Mouse (Mus musculus) CH12.LX (cell line): Measurements from ENCODE around the gene Gm13276.
"Not testable (repeated sequence)": the region's sequence is repeated elsewhere in the genome, so short reads cannot be mapped to it uniquely, and the experiment has no call there.

Experiments used
- CTCF ChIP-seq, 2 experiments: IDR thresholded peaks in 1 of 2; conservative IDR thresholded peaks in 1 of 2; 2 replicates each; pipeline ENCODE4 v1.5.1; 2011 to 2012; ENCODE audit warnings: low read depth in 2 of 2, low read length in 2 of 2, improper control_type of control experiment in 1 of 2, inconsistent platforms in 1 of 2, mild to moderate bottlenecking in 1 of 2, moderate library complexity in 1 of 2
- ELF1 ChIP-seq: IDR thresholded peaks from 2 replicates; pipeline ENCODE4 v1.6.1; 2014; ENCODE audit warnings: low read depth, mild to moderate bottlenecking, inconsistent platforms, low read length, improper control_type of control experiment
- MAX ChIP-seq: IDR thresholded peaks from 2 replicates; pipeline ENCODE4 v1.6.1; 2011; ENCODE audit warnings: low read length, improper control_type of control experiment
- POLR2A ChIP-seq: IDR thresholded peaks from 2 replicates; pipeline ENCODE4 v1.6.1; 2011; ENCODE audit warnings: low read depth, mild to moderate bottlenecking, improper control_type of control experiment, low read length
- TCF12 ChIP-seq: IDR thresholded peaks from 2 replicates; pipeline ENCODE4 v1.6.1; 2014; ENCODE audit warnings: low read depth, mild to moderate bottlenecking, inconsistent platforms, low read length, improper control_type of control experiment
- USF1 ChIP-seq: IDR thresholded peaks from 2 replicates; pipeline ENCODE4 v1.6.1; 2014; ENCODE audit warnings: low read depth, mild to moderate bottlenecking, inconsistent platforms, low read length, improper control_type of control experiment
- USF2 ChIP-seq: conservative IDR thresholded peaks from 2 replicates; pipeline ENCODE4 v1.6.1; 2011; ENCODE audit warnings: low read depth, low read length, improper control_type of control experiment
- ZMIZ1 ChIP-seq: IDR thresholded peaks from 2 replicates; pipeline ENCODE4 v1.6.1; 2012; ENCODE audit warnings: low read depth, mild to moderate bottlenecking, inconsistent platforms, low read length, improper control_type of control experiment

DNA sequence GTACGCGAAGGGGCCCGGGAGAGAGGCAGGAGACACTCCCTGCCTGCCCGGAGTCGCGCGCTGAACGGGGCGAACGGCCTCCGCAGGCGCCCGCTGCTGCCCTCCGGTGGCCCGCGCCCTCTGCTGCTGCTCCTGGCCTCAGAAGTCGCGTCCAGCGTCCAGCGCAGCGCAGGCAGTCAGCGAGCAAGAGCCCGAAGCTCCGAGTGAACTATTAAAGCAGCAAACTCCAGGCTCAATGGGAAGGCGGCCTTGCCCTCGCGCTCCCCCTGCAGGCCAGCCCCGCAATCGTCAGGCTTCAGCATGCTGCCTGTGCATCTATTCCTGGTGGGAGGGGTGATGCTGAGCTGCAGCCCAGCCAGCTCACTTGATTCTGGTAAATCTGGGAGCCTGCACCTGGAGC lies 8.9 kb upstream of the Gm13276 start, which contains the start of gene Gm13289:
- not testable (repeated sequence) for TF ChIP-seq USF2; ELF1; TCF12; MAX; USF1; POLR2A; CTCF (conservative IDR thresholded peaks at IDR 0.05 in 1 of 2, IDR thresholded peaks at IDR 0.05 in 1 of 2; ENCODE audit: low read depth in 2 of 2, low read length in 2 of 2); ZMIZ1
